Mouse (Mus musculus): ENCODE measurements around the gene Ank3.

DNA sequence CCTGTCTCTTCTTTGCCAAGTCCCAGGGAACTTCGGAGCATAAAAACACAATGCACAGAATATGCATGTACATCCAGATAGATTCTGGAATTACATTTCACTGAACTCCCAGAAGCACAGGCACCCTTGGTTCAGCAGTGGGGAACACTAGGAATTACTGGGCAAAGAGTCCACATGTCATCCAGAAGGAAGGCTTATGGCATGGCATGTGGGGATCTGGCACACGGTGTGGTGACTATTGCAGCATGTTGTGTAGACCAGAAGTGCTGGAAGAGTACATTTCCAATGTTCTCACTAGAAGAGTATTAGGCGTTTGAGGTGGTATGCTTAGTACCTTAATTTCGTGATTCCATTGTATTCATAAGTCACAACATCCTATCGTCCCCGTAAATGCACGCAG, 422.7 kb downstream of the Ank3 start:
- TF ChIP-seq POLR2A (IDR thresholded peaks at IDR 0.05; ENCODE audit: borderline replicate concordance, extremely low read depth, insufficient read depth, insufficient read length, poor library complexity, severe bottlenecking) (no peak), CTCF (IDR thresholded peaks at IDR 0.05; ENCODE audit: borderline replicate concordance, extremely low read depth, insufficient read depth, insufficient read length) (no peak)

Measured in brain, embryonic 14.5 days (tissue).